Comparison of ENCODE assay signal across 8 mouse cellular contexts in the genomic region with DNA sequence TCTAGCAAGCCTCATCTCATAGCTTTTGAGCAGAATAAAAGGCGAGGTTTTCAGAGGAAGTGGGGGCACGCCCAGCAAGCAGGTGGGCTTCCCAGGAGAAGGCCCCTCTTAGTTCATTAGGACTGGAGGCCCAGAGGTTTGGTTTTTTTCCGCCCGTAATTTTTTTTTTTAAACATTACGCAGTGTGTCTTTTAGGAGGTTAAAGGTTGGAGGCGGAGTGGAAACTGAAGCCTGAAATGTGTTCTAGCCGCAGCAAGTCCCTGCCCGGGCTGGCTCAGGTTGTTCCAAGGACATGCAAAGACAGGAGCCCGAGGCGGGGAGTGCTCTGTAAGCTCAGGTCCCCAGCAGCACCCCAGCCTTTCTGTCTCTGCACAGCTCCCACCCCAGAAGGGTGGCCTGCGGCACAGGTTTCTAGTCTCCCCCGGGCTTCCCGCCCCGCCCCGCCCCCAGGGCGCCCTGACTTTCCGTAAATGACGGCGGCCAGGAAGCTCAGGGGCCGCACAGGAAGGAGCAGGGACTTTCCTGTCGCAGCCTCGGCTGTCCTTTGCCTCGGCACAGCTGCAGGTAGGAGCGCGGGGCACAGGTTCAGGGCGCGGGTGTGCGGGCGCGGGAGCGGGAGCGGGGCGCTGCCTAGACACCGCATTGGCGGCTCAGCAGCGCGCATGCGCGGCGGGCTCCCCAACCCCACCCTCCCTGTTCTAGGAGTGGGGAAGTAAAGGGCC. TPM values are rescaled to one million over a fixed set of nuclear protein-coding genes. Genes with fewer than 3 reads are reported as not detected.
DNase-seq lines count a peak whose midpoint lies in the region; ATAC-seq and TF ChIP-seq lines count a peak whose summit lies in the region.

Jak3 (plus strand) TSS at position 277 of the 722 bp plus-strand sequence.

- ATAC-seq in forebrain, embryonic 16.5 days, result peak; percentile 56
- ATAC-seq in hindbrain, embryonic 16.5 days, result peak; percentile 62
- ATAC-seq in midbrain, postnatal 0 days (ENCODE audit: low FRiP score), result peak; percentile 35

- no peak for TF ChIP-seq CTCF in testis, adult 2 months (IDR thresholded peaks at IDR 0.05; ENCODE audit: control insufficient read depth, insufficient read depth, insufficient replicate concordance, low read depth, low read length)
- TF ChIP-seq CTCF in midbrain, postnatal 0 days (IDR thresholded peaks at IDR 0.05), result no peak

- 5% methylated on average over 30 of the region's 40 CpGs for WGBS in forebrain, embryonic 16.5 days
- 3% methylated on average over 27 of the region's 40 CpGs for WGBS in hindbrain, embryonic 16.5 days
- WGBS in midbrain, postnatal 0 days, result 2% methylated on average over 40 of the region's 40 CpGs

- no peaks in the 10 kb centered on the region for H3K36me3 ChIP-seq in testis, adult 2 months (ENCODE audit: control insufficient read depth, insufficient read depth, low read length)
- H3K36me3 ChIP-seq in forebrain, embryonic 16.5 days (ENCODE audit: control insufficient read depth, insufficient read depth), result no peaks in the 10 kb centered on the region
- no peaks in the 10 kb centered on the region for H3K36me3 ChIP-seq in hindbrain, embryonic 16.5 days (ENCODE audit: control insufficient read depth, insufficient read depth, low read length)
- H3K36me3 ChIP-seq in midbrain, postnatal 0 days (ENCODE audit: insufficient read depth, low read length), result no peaks in the 10 kb centered on the region

- no peak for DNase-seq in testis, postnatal 14 days (ENCODE audit: low spot score)
- peak; percentile 66 for DNase-seq in c-Kit-positive CD71-positive TER-119-positive erythroid progenitor cells, embryonic 14.5 days (ENCODE audit: low spot score)
- DNase-seq in liver, result peak; percentile 87
- peak; percentile 81 for DNase-seq in midbrain, postnatal 0 days (ENCODE audit: low spot score)
- peak; percentile 55 to 68 for DNase-seq in thymus, postnatal 10 days (ENCODE audit: low spot score in 2 of 2)

- peaks cover 17% of the 10 kb centered on the region for H3K4me1 ChIP-seq in testis, adult 2 months (ENCODE audit: control insufficient read depth, insufficient read depth, low read length)
- peaks cover 24% of the 10 kb centered on the region for H3K4me1 ChIP-seq in forebrain, embryonic 16.5 days (replicated peaks; ENCODE audit: control insufficient read depth, insufficient read depth, low read length)
- peaks cover 28% of the 10 kb centered on the region for H3K4me1 ChIP-seq in hindbrain, embryonic 16.5 days (ENCODE audit: control insufficient read depth, insufficient read depth, low read depth, low read length)
- no peaks in the 10 kb centered on the region; the same call in 1 of the 2 replicates for H3K4me1 ChIP-seq in midbrain, postnatal 0 days (ENCODE audit: insufficient read depth, low read length)

- H3K27ac ChIP-seq in testis, adult 2 months (ENCODE audit: control insufficient read depth, insufficient read depth, low read depth, low read length), result no peak within 1 kb of the TSS
- peak within 1 kb of the TSS; percentile 42; the same call in 1 of the 2 replicates for H3K27ac ChIP-seq in forebrain, embryonic 16.5 days (ENCODE audit: low read length)
- peak within 1 kb of the TSS; percentile 86 for H3K27ac ChIP-seq in hindbrain, embryonic 16.5 days (ENCODE audit: low read depth, low read length)
- peak within 1 kb of the TSS; percentile 82 for H3K27ac ChIP-seq in midbrain, postnatal 0 days (ENCODE audit: low read depth, low read length)

- H3K4me2 ChIP-seq in forebrain, embryonic 16.5 days (ENCODE audit: low read length), result peak within 1 kb of the TSS; percentile 76
- H3K4me2 ChIP-seq in hindbrain, embryonic 16.5 days (ENCODE audit: low read length), result peak within 1 kb of the TSS; percentile 93
- H3K4me2 ChIP-seq in midbrain, postnatal 0 days (ENCODE audit: low read depth, low read length, poor library complexity, severe bottlenecking), result peak within 1 kb of the TSS; percentile 82

- peak within 1 kb of the TSS; percentile 60 for H3K4me3 ChIP-seq in testis, adult 2 months (ENCODE audit: control insufficient read depth, low read depth, low read length)
- H3K4me3 ChIP-seq in forebrain, embryonic 16.5 days (replicated peaks; ENCODE audit: low read length), result peak within 1 kb of the TSS; percentile 76
- H3K4me3 ChIP-seq in hindbrain, embryonic 16.5 days (ENCODE audit: low read length), result peak within 1 kb of the TSS; percentile 77
- H3K4me3 ChIP-seq in midbrain, postnatal 0 days (ENCODE audit: low read depth, low read length), result peak within 1 kb of the TSS; percentile 65

- H3K27me3 ChIP-seq in testis, adult 2 months (ENCODE audit: control insufficient read depth, insufficient read depth, low read length), result no peaks in the 10 kb centered on the region; the same call in 1 of the 2 replicates
- H3K27me3 ChIP-seq in forebrain, embryonic 16.5 days (replicated peaks; ENCODE audit: control insufficient read depth, insufficient read depth, low read length), result peaks cover 33% of the 10 kb centered on the region
- H3K27me3 ChIP-seq in hindbrain, embryonic 16.5 days (replicated peaks; ENCODE audit: control insufficient read depth, insufficient read depth, low read length), result peaks cover 34% of the 10 kb centered on the region
- peaks cover 37% of the 10 kb centered on the region for H3K27me3 ChIP-seq in midbrain, postnatal 0 days (ENCODE audit: insufficient read depth, low read length)

- no peak for TF ChIP-seq POLR2A in testis, adult 2 months (IDR thresholded peaks at IDR 0.05; ENCODE audit: control insufficient read depth, low read depth, low read length)

- H3K9ac ChIP-seq in forebrain, embryonic 16.5 days (replicated peaks; ENCODE audit: low read depth, low read length), result peak within 1 kb of the TSS; percentile 85
- peak within 1 kb of the TSS; percentile 87 for H3K9ac ChIP-seq in hindbrain, embryonic 16.5 days (ENCODE audit: low read depth, low read length)
- peak within 1 kb of the TSS; percentile 77 for H3K9ac ChIP-seq in midbrain, postnatal 0 days (replicated peaks; ENCODE audit: low read length, poor library complexity, severe bottlenecking)

- H3K9me3 ChIP-seq in forebrain, embryonic 16.5 days (ENCODE audit: control insufficient read depth, low read length), result no peaks in the 10 kb centered on the region
- H3K9me3 ChIP-seq in hindbrain, embryonic 16.5 days (ENCODE audit: control insufficient read depth, low read length), result no peaks in the 10 kb centered on the region
- H3K9me3 ChIP-seq in midbrain, postnatal 0 days (ENCODE audit: low read length), result no peaks in the 10 kb centered on the region

RNA-seq across cellular contexts. Expression of gene Jak3, which starts in this region (rescaled TPM):
- 6.6 and 8.4 TPM in 2 replicates for polyA plus RNA-seq in testis, adult 2 months (2012; rRNA removed)
- 3.4 and 4.1 TPM in 2 replicates for polyA plus RNA-seq in forebrain, embryonic 16.5 days (2015; fragmentation: Nextera tagmentation; extraction: Ambion mirVana)
- polyA plus RNA-seq in hindbrain, embryonic 16.5 days (2015; fragmentation: Nextera tagmentation; extraction: Ambion mirVana), result 7.3 and 8.1 TPM in 2 replicates
- total RNA-seq in midbrain, postnatal 0 days (2014; rRNA removed), result 9.0 and 12.3 TPM in 2 replicates
- 6.4 and 7.1 TPM in 2 replicates for polyA plus RNA-seq in midbrain, postnatal 0 days (2015; fragmentation: Nextera tagmentation; extraction: Ambion mirVana)
